Mouse (Mus musculus) left cerebral cortex, adult 8-10 months (tissue): ENCODE results near the gene Sf3b1. TPM values are rescaled to one million over a fixed set of nuclear protein-coding genes. Genes with fewer than 3 reads are reported as not detected.
"Not testable (repeated sequence)": the region's sequence is repeated elsewhere in the genome, so short reads cannot be mapped to it uniquely, and the experiment has no call there.

Experiments
- DNase-seq, 2 experiments: peaks; one replicate each; pipeline ENCODE4 v3.0.0; 2022; ENCODE audit warnings: low spot score in 2 of 2
- total RNA-seq, 4 experiments: library from RNA; stranded (reverse); gene quantifications; 2 replicates each; pipeline ENCODE4 v1.2.4; 2022

The Sf3b1 gene
- total RNA-seq, 4 experiments from 2014 or later = 146 to 166 (median 156) TPM

GRCm38 (mm10) chr1:55028512-55029249 is 1.4 kb upstream of the Sf3b1 start:
- DNase-seq = no peak

- DNase-seq = no peak
Measured at GRCm38 (mm10) chr1:55027966-55028365, 685 bp upstream of the Sf3b1 start.

- no peak for DNase-seq
Measured at GRCm38 (mm10) chr1:55026444-55027252, 633 bp downstream of the Sf3b1 start.

- no peak for DNase-seq
Measured at GRCm38 (mm10) chr1:55025656-55026430, 1.4 kb downstream of the Sf3b1 start.

GRCm38 (mm10) chr1:55021907-55022306 is 5.4 kb downstream of the Sf3b1 start:
- DNase-seq = no peak

GRCm38 (mm10) chr1:55012513-55012912 is 14.8 kb downstream of the Sf3b1 start:
- no peak for DNase-seq

- not testable (repeated sequence) for DNase-seq
Measured at GRCm38 (mm10) chr1:55008313-55008712, 19.0 kb downstream of the Sf3b1 start.

- DNase-seq = no peak
Measured at GRCm38 (mm10) chr1:54993581-54993980, 33.7 kb downstream of the Sf3b1 start.

GRCm38 (mm10) chr1:54986248-54986647 is 41.0 kb downstream of the Sf3b1 start:
- no peak for DNase-seq

GRCm38 (mm10) chr1:54985831-54986230 is 41.5 kb downstream of the Sf3b1 start:
- no peak for DNase-seq

GRCm38 (mm10) chr1:54984154-54984553 is 43.1 kb downstream of the Sf3b1 start:
- DNase-seq = no peak

GRCm38 (mm10) chr1:54983339-54983738 is 43.9 kb downstream of the Sf3b1 start:
- DNase-seq = peak in 1 of 2 experiments; percentile 15

GRCm38 (mm10) chr1:54982636-54983035 is 44.6 kb downstream of the Sf3b1 start:
- no peak for DNase-seq

- no peak for DNase-seq
Measured at GRCm38 (mm10) chr1:54979226-54979984, 47.9 kb downstream of the Sf3b1 start.

GRCm38 (mm10) chr1:54971687-54972404 is 55.4 kb downstream of the Sf3b1 start:
- no peak for DNase-seq

GRCm38 (mm10) chr1:54966858-54967257 is 60.4 kb downstream of the Sf3b1 start:
- no peak for DNase-seq

- DNase-seq = no peak
Measured at GRCm38 (mm10) chr1:54965159-54965995, 61.9 kb downstream of the Sf3b1 start.

- no peak for DNase-seq
Measured at GRCm38 (mm10) chr1:54961724-54962123, 65.6 kb downstream of the Sf3b1 start.

- DNase-seq = no peak
Measured at GRCm38 (mm10) chr1:54960613-54961165, 66.6 kb downstream of the Sf3b1 start.
